Mouse (Mus musculus): Measurements from ENCODE around the gene Ptk7.

Gene Ptk7

DNA sequence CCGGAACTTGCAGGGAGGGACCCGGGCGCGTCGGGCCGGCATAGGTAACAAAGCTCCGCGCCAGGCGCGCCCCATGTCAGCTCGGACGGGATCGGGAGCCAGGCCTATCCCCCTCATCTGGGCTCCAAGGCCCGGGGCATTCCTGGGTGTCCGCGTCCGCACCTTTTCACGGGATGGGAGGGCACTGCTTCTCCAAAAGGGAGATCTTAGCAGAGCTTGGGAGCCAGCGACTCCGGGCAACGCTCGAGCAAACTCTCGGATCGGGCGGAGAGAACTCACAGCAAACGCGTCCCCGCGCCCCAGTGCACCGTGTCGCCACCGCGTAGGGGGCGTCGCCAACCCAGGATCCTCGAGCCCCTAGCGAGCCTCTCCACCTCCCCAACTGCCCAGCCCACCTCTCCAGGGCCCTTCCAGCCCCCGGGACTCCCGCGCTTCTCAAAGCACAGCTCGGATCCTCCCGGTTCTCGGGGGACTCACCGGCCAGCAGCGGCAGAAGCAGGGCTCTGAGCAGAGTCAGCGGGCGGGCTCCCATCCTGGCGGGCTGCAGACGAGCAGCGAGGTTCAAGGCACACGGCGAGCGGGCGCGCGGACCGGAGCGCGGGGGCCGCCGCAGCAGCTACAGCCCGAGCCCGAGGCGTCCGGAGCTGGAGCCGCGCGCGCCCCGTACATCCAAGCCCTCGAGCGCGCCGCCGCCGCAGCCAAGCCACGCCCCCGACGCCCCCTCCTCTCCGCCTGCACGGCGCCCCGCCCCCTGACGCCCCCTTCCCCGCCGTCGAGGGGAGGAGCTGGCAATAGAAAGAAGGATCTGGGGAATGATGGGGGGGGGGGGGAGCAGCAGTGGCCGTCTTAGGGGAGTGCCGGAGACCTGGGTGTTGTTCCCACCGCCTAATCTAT is at the start of gene Ptk7:
TSS of gene Ptk7 (minus strand) at position 714 of the 894 bp plus-strand sequence.
- DNase-seq (ENCODE audit: low read depth, low spot score): no peak

- DNase-seq (ENCODE audit: low read depth, low spot score): no peak
Measured at GRCm38 (mm10) chr17:46678911-46679310, 49.6 kb upstream of the Ptk7 start.

DNA sequence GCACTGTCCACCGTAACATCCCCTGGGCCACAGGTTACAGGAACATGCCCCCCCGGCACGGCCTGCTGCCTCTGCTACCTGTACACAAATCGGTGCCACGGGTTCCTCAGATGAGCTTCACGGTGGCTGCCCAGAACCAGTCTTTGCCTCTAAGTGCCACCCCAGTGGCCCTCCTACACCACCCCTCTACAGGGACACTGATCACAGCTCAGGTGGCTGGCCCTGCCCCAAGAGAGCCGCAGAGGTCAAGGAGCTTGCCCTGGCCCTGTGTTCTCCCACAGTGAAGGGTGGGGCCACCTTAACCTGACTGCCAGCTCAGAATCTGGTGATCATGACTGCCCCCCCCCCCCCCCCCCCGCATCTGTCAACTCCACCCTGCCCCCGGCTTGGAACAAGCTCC is 49.1 kb upstream of the Ptk7 start, which contains the start of gene Mea1:
TSS of gene Mea1 (plus strand) at position 378 of the 400 bp plus-strand sequence.
- peak; percentile 35 for DNase-seq (ENCODE audit: low read depth, low spot score)

DNA sequence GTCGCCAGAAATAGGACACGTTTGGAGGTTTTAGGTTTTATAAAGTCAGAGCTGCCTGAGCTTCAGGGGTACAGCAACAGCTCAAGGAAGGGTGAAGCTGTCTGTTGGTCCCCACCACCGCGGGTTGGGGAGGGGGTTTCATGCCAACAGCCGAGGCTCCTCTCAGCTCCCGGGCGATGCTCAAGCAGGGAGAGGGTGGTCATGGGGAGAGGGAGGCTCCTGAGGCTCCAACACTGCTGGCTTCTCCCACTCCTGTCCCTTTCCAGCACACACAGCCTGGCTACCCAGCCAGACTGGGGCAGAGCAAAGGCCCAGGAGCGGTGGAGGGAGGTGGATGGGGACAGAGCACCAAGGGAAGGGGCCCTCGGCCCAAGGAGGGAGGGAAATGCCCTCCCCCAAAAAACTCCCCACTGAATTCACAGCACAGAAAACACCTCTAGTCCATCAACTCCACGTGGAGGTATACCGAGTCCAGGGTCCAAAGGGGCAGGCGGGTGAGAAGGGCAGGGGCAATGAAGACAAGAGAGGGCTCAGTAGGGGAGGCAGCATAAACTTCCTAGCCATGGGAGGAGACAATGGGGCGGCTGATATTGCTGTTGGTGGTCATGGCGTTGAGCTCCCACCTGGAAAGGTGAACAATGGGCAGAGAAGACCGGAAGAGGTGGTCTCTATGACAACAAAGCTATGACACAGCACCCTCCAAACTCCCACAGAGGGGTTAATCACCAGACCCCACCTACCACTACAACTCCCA is 45.4 kb upstream of the Ptk7 start:
- DNase-seq (ENCODE audit: low read depth, low spot score): peak; percentile 56

- peak; percentile 93 for DNase-seq (ENCODE audit: low read depth, low spot score)
Measured at GRCm38 (mm10) chr17:46673850-46674529, 44.7 kb upstream of the Ptk7 start, which contains the start of gene Rrp36. TSS of gene Rrp36 (minus strand) at chr17:46674352.

GRCm38 (mm10) chr17:46669911-46670310 is 40.6 kb upstream of the Ptk7 start:
- DNase-seq (ENCODE audit: low read depth, low spot score): no peak

DNA sequence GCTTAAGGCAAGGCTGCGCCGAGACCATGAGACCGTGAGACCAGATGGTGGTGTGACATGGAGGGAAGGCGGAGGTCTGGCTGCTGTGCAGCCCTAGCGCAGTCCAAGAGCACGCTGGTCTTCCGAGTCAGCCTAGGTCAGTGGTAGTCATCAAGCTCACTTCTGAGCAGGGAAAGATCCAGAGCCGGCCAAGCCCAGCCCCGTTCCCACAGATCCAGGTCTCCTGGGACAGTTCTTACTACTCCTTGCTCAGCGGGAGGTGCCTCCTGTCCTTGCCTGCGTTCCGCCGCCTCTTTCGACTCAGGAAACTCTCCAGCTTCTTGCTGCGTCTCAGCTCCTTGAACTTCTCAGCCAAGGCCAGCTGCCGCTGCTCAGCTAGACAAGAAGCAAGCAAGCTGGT is 38.4 kb upstream of the Ptk7 start:
- DNase-seq (ENCODE audit: low read depth, low spot score): no peak

DNA sequence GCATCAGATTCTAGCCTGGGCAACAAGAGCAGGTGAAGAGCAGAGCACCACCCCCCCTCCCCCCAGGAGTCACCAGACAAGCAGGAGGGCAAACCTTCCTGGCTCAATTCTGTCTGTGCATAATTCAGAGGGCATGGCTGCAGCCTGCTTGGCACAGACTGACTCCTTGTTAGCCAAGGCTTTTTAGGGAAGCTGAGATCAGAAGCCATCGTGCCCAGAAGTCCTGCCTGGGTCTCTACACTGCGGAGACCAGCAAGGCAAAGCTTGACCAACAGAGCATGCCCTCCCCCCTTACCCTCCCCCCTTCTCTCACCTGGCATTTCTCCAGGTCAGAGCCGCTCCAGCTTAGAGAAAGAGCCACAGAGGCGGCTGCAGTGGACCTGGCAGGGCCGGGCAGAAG is 33.4 kb upstream of the Ptk7 start:
- DNase-seq (ENCODE audit: low read depth, low spot score): no peak

- no peak for DNase-seq (ENCODE audit: low read depth, low spot score)
Measured at GRCm38 (mm10) chr17:46661981-46662380, 32.7 kb upstream of the Ptk7 start.

DNA sequence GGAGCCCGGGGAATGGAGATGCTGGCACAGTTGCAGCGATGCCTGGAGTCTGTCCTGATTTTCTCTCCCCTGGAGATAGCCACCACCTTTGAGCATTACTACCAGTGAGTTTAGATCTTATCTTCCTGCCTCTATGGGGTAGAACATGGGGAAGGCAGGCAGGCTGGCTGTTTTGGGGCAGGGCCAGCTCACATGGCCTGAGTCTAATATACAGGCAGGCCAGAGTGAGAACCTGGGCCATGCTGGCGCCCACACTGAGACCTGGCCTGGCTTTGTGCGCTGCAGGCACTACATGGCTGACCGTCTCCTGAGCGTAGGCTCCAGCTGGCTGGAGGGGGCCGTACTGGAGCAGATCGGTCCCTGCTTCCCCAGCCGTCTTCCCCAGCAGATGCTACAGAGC is 32.0 kb upstream of the Ptk7 start:
- no peak for DNase-seq (ENCODE audit: low read depth, low spot score)

- DNase-seq (ENCODE audit: low read depth, low spot score): no peak
Measured at GRCm38 (mm10) chr17:46656054-46656453, 26.8 kb upstream of the Ptk7 start.

GRCm38 (mm10) chr17:46651755-46652547 is 22.6 kb upstream of the Ptk7 start:
- DNase-seq (ENCODE audit: low read depth, low spot score): no peak

DNA sequence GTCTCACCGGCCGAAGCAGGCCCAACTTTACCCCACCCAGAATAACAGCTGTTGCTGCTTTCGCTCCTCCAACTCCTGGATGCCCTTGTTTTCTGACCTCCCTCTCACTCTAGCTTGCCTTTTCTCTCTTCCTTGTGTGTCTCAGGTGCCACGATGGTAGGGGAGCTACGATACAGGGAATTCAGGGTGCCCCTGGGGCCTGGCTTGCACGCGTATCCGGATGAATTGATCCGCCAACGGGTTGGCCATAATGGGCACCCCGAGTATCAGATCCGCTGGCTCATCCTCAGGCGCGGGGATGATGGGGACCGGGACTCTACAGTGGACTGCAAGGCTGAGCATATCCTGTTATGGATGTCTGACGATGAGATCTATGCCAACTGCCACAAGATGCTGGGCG is 22.0 kb upstream of the Ptk7 start:
- DNase-seq (ENCODE audit: low read depth, low spot score): no peak

GRCm38 (mm10) chr17:46650232-46651031 is 21.1 kb upstream of the Ptk7 start, which contains the start of gene Cul7:
TSS of gene Cul7 (plus strand) at chr17:46650337.
- DNase-seq (ENCODE audit: low read depth, low spot score): peak; percentile 93

DNA sequence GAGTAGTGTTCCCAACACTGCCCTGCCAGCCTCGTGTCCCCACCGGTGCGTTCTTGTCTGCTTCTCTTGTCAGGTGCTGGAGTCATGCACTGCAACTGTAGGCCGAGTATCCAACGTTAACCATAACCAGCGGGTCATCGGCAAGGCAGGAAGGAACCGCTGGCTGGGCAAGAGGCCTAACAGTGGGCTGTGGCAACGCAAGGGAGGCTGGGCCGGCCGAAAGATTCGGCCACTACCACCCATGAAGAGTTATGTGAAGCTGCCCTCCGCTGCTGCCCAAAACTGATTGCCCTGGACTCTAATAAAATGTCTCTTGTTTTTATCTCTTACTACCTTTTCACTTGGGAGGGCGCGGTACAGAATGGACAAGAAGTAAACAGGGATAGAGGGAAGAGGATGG is 20.5 kb upstream of the Ptk7 start:
- no peak for DNase-seq (ENCODE audit: low read depth, low spot score)

GRCm38 (mm10) chr17:46648436-46648835 is 19.1 kb upstream of the Ptk7 start:
- no peak for DNase-seq (ENCODE audit: low read depth, low spot score)

DNA sequence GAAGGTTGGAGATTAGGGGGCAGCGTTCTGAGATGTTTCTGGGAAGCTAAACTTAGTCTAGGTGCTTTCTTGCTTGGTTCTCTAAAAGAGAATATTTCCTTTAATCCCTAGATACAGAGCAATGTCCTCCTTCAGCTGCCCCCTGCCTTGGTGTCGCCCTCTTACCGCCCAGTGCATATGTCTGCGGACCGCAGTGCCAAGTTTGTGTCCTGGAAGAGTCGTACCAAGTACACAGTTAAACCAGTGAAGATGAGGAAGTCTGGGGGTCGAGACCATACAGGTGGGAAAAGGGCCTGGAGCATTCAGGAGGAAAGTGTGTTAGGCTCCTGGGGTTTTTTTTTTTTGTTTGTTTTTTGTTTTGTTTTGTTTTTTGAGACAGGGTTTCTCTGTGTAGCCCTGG is 18.0 kb upstream of the Ptk7 start:
- no peak for DNase-seq (ENCODE audit: low read depth, low spot score)

DNA sequence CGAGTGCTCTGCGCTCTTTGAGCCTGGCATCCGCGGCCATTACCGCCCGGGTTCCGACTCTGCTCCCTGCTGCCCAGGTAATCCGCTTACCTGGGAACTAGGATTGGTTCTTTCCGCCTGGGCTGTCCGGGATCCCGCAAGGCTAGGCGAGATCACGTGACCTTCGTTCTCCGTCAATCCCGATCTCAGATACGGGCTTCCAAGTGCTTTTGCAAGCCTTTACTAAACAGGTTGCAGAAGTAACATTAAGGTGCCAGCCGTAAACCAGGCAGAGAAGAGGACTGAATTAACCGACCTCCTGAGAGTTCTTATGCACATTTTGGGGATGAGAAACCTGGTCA is 17.0 kb upstream of the Ptk7 start:
- DNase-seq (ENCODE audit: low read depth, low spot score): peak; percentile 86

DNA sequence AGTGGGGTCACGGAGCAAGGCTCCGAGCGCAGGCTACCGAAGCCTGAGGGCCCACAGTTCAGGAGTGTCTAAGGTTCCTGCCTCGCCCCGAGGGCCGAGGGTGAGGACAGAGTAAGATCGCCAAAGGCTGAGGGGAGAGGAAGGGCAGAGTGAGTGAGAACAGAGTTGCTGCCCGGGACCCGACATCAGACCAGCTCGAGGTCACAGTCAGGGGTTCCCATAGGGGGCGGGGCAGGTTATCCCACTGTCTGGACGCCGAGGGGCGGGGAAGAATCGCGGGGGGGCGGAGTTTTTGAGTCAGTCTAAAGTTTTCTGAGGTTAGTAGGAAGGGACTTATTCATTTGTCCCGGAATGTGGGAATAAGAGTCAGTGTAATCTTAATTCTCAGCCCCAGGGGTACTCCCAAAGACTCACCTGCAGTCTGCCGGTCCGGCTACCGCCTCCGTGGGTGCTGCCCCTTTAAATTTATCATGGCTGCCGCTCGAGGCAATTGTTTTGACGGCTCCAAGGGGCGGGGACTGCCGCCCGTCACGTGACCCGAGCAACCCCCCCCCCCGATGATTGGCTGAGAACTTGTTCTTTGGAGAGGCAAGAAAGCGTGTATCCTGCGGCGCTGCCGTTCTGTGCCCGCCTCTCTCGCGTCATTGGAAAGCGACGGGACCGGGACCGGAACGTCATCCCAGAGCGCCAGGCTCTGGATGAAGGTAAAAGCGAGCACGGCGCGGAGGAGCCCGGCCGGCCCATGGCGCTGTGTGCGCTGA is 16.4 kb upstream of the Ptk7 start, which contains the start of the genes Klc4 and Mrpl2:
TSS of gene Klc4 (minus strand) at position 462 of the 761 bp plus-strand sequence.
TSS of gene Mrpl2 (plus strand) at position 669 of the 761 bp plus-strand sequence.
- DNase-seq (ENCODE audit: low read depth, low spot score): peak; percentile 98
